Mouse (Mus musculus): ENCODE measurements around the gene Crat.

Gene Crat

DNA sequence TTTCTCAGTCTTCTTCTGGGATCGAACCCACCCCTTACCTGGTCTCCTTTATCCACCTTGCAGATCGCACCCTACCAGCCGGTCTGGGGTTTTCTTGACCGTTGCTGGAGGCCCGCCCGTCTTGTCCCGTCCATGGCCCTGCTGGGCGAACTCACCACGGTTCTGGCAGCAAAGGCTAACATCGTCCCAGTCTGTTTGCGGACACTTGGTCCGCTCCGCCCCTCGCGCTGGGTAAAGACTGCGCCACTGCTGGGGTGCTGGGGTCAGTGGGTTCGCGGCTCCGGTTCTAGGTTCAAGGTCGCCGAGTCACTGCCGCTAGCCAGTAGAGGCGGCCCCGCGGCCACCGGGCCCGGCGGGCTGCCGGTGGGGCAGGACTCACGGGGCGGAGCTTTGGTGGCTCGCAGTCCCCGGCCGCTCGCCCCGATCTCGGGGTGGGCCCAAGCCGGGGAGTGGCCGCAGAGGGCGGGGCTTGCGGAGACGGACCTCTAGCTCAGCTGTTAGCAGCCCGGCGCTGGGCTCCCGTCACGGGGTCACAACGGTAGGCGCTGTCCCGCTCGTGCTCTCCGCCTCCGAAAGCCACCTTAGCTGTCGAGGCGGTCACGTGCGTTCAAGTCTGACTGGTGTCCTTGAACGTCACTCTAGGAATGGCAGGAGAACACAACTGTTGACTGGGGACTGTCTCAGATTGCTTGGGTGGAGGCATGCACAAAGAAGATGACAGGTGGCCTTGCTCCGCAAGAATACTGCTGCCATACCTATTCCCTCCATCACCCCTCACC is at the start of gene Crat:
Gene Crat (minus strand): TSS at position 657 of the 779 bp plus-strand sequence.
- DNase-seq (ENCODE audit: low read depth, low spot score): peak; percentile 95

DNA sequence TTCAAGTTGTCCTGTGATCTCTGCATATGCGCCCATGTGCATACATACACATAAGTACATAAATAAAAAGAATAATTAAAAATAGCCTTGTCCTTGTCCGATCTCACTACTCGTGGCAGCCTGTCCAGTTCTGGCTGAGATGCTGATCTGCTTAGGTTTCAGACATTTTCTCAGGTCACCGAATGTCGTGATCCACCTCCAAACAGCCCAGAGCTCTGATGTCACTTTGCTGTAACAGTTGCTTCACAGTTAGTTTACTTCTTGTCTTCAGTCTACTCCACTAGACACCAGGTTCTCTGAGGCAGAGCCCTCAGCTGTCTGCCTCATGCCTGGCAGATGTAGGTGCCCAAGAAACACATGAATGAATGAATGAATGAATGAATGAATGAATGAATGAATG is 48.8 kb upstream of the Crat start:
- no peak for DNase-seq (ENCODE audit: low read depth, low spot score)

- DNase-seq (ENCODE audit: low read depth, low spot score): peak; percentile 97
These were observed 48.3 kb upstream of the Crat start for GRCm38 (mm10) chr2:30463904-30464330.

- DNase-seq (ENCODE audit: low read depth, low spot score): no peak
These were observed 47.7 kb upstream of the Crat start for GRCm38 (mm10) chr2:30463341-30463761.

DNA sequence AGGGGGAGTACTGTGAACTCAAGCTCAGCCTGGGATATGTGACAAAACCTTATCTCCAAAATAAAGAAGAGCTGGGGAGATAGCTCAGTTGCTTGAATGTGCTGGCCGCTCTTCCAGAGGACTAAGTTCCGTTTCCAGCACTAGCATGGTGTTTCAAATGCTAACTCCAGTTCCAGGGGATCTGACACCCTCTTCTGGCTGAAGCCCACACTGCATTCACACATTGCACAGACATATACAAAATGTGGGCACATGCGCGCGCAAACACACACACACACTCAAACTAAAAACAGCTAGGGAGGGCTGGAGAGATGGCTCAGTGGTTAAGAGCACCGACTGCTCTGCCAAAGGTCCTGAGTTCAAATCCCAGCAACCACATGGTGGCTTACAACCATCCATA is 43.6 kb upstream of the Crat start:
- no peak for DNase-seq (ENCODE audit: low read depth, low spot score)

DNA sequence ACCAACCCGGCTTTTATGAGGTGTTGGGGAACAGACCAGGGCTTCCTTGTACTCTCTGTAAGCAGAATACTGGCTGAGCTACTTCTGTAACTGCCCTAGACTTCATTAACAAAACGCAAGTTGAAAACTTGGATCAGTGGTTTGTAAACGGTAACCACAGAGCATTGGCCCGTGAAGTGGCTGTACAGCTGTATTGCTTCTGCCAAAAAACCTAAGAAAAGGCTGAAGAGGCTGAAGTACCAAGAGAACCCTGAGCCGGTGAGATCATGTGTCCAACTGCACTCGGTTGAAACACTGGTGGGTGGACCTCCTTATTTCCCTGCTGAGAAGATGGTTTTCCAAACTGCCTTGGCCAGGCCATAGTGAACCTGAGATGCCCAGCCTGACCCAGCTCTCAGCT is 42.7 kb upstream of the Crat start:
- no peak for DNase-seq (ENCODE audit: low read depth, low spot score)

- DNase-seq (ENCODE audit: low read depth, low spot score): no peak
These were observed 40.7 kb upstream of the Crat start for GRCm38 (mm10) chr2:30456104-30456980.

- DNase-seq (ENCODE audit: low read depth, low spot score): no peak
These were observed 39.0 kb upstream of the Crat start for GRCm38 (mm10) chr2:30454587-30454986.

DNA sequence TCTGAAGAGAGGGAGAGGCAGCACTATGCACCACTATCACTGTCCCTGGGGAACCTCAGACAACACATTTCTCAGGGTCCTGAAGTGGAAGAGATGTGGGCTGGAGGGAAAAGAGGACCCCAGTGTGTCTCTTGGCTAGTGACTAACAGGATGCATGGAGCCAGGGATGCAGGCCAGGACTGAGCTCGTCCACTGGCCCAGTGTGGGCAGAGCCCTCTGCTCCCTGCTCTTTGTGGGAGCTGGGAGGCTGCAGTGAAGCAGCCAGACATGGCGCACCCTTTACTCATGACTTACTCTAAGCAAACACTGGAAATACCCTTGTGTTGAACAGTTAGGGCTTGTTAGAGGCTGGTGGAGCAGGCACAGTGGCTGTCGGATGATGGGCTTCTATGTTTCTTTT is 38.0 kb upstream of the Crat start:
- no peak for DNase-seq (ENCODE audit: low read depth, low spot score)

- no peak for DNase-seq (ENCODE audit: low read depth, low spot score)
These were observed 35.9 kb upstream of the Crat start for GRCm38 (mm10) chr2:30451525-30451924.

DNA sequence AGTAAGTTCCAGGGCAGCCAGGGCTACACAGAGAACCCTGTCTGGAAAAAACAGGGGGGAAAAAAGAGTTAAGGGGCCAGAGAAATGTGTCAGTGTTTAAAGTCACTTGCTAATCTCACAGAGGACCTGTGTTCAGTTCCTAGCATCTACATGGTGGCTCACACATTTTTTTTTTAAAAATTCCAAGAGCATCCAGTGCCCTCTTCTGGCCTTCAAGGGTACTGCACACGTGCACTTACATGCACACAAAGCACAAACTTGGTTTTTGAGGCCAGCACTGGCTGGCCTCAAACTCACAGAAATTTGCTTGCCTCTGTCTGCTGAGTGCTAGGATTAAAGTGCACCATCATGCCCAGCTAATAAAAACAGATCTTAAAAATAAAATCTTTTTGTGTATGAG is 34.9 kb upstream of the Crat start:
- no peak for DNase-seq (ENCODE audit: low read depth, low spot score)

GRCm38 (mm10) chr2:30448371-30448770 is 32.8 kb upstream of the Crat start:
- DNase-seq (ENCODE audit: low read depth, low spot score): no peak

- DNase-seq (ENCODE audit: low read depth, low spot score): peak; percentile 65
These were observed 31.5 kb upstream of the Crat start for GRCm38 (mm10) chr2:30446891-30447826.

DNA sequence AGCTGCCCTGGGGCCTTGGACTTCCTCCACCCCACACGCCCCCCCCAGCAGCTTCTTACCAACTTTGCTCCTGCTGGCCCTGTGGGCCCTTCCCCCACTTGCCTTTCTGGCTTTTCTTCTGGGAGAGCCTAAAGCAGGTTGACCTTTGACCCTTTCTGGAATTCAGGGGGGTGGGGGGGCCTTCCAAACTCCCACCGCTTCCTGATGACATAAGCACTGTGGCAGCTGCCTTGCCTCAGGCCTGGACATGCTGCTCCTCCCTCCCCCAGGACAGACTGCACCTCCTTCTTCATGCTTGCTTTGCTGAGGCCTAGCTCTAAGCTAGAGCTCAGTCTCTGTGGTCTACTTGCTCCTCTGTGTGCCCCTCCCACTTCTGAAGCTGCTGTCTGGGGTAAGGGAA is 29.7 kb upstream of the Crat start:
- DNase-seq (ENCODE audit: low read depth, low spot score): no peak

- no peak for DNase-seq (ENCODE audit: low read depth, low spot score)
These were observed 28.8 kb upstream of the Crat start for GRCm38 (mm10) chr2:30444450-30444849.

- DNase-seq (ENCODE audit: low read depth, low spot score): no peak
These were observed 28.4 kb upstream of the Crat start for GRCm38 (mm10) chr2:30444006-30444405.

DNA sequence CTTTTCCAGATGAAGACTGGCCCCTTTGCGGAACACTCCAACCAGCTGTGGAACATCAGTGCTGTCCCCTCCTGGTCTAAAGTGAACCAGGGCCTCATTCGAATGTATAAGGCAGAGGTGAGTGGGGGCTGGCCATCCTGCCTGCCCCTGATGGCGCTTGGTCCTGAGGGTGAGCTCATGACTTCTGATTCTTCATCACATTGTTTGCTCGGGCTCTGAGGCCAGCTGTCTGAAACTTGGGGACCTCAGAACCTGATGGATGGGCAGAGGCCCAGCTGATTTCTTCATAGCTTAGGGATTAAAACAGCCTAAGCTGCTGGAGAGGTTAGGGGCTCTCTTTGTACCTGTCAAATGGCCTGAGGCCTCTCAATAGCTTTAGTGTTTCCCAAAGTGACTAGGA is 27.7 kb upstream of the Crat start:
- no peak for DNase-seq (ENCODE audit: low read depth, low spot score)

- no peak for DNase-seq (ENCODE audit: low read depth, low spot score)
These were observed 26.9 kb upstream of the Crat start for GRCm38 (mm10) chr2:30442498-30442890.

GRCm38 (mm10) chr2:30441518-30442497 is 26.2 kb upstream of the Crat start:
- peak; percentile 98 for DNase-seq (ENCODE audit: low read depth, low spot score)

Data from brain, adult 2 months (tissue).